Mouse (Mus musculus) layer of hippocampus, postnatal 14 days (tissue): Measurements from ENCODE around the gene Cmtr1. TPM values are rescaled to one million over a fixed set of nuclear protein-coding genes. Genes with fewer than 3 reads are reported as not detected.
A peak's percentile ranks its signal among the peaks of the same experiment; 100 is the strongest.
"Not testable (repeated sequence)": the region's sequence is repeated elsewhere in the genome, so short reads cannot be mapped to it uniquely, and the experiment has no call there.

Source experiments
- DNase-seq, 2 experiments: peaks; one replicate each; pipeline ENCODE4 v3.0.0; 2021 to 2022; ENCODE audit warnings: low spot score in 2 of 2, mixed read lengths in 1 of 2
- long read RNA-seq, 2 experiments: library from polyadenylated mRNA; stranded (forward); transcript quantifications; one replicate each; pipeline ENCODE4 v2.0.0; 2021
- total RNA-seq, 2 experiments: library from RNA; stranded (reverse); gene quantifications; 2 replicates each; pipeline ENCODE4 v1.2.3; 2021

Cmtr1 gene
- 10 to 100 TPM; 78.9 to 93.8 TPM for total RNA-seq
- long read RNA-seq, experiment 1, full-length matches to known transcripts: 30 of 41 reads
- long read RNA-seq, experiment 1, partial matches to known transcripts: 2 of 41 reads
- long read RNA-seq, experiment 1, other reads (novel, unspliced or antisense): 9 of 41 reads
- long read RNA-seq, experiment 2, full-length matches to known transcripts: 35 of 41 reads
- long read RNA-seq, experiment 2, partial matches to known transcripts: 0 of 41 reads
- long read RNA-seq, experiment 2, other reads (novel, unspliced or antisense): 6 of 41 reads

- DNase-seq: peak; percentile 92 to 95
Observed at GRCm38 (mm10) chr17:29660076-29660761, at the start of gene Cmtr1. Gene Cmtr1, plus strand, starts transcription at chr17:29660595.

- not testable (repeated sequence) for DNase-seq
Observed at GRCm38 (mm10) chr17:29613453-29613852, 46.9 kb upstream of the Cmtr1 start.

GRCm38 (mm10) chr17:29614115-29615023 is 46.0 kb upstream of the Cmtr1 start, which contains the start of the genes Rnf8 and Gm28043:
Gene Rnf8, plus strand, starts transcription at chr17:29614790.
Gene Gm28043, plus strand, starts transcription at chr17:29614876.
- peak; percentile 92 to 95 for DNase-seq

DNA sequence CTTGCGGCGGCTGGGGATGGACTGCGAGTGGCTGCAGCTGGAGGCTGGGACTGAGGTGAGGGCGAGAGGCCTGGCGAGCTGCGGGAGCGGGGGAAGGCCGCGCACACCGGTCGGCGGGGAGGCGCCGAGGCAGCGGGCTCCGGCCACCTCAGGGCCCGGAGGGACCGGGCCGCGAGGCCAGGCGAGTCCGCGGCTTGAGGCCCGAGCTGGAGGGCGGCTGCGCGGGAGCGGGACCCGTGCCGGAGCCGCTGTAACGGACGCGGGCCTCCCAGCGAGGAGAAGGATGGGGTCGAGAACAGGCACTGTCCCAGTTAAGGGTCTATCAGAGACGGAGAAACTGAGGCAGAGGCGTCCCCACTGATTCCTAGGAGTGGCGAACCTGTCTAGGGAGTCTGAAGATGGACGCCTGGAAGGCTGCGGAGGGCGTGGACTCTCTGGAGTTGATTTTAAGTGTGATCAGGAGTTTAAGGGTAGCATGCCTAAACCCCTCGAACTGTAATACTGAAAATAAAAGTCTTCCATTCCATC is 45.3 kb upstream of the Cmtr1 start:
- DNase-seq: no peak

GRCm38 (mm10) chr17:29615616-29616015 is 44.8 kb upstream of the Cmtr1 start:
- no peak for DNase-seq

GRCm38 (mm10) chr17:29619231-29619630 is 41.2 kb upstream of the Cmtr1 start:
- DNase-seq: no peak

DNA sequence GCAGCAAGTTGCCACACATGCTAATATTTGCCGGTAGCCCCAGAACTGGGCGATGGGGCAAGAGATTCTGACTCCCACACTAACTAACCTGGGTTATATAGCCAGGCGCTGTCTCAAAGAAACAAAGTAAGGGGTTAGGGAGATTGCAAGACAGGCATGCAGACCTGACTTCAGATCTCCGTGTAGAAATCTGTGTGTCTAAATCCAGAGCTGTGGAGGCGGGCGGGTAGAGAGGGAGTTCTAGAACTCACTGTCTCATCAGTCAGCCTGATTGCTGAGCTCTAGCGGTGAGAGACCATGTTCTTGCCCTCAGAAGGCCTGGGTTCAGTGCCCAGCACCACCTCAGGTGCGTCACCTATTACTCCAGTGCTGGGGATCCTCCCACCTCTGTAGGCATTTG is 36.9 kb upstream of the Cmtr1 start:
- DNase-seq: no peak

GRCm38 (mm10) chr17:29627285-29627684 is 33.1 kb upstream of the Cmtr1 start:
- no peak for DNase-seq

GRCm38 (mm10) chr17:29628946-29629345 is 31.4 kb upstream of the Cmtr1 start:
- no peak for DNase-seq

DNA sequence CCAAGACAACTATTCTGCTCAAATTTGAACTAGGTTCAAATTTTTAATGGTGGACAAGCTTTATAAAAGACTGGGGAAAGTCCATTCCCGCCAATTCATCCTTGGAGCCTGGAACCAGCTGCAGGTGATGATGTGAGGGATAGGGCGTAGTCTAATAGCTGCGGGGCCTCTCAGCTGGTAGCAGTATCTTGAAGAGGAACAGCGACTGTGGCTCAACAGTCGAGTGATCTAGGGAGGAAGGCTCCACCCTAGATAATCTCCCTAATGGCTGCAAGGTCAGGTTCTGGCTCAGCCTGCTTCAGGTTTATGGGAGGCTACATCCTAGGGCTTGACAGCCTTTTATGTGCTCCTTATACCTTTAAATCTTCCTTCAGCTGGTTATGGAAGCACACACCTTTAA is 30.8 kb upstream of the Cmtr1 start:
- no peak for DNase-seq

GRCm38 (mm10) chr17:29632312-29632711 is 28.1 kb upstream of the Cmtr1 start:
- no peak for DNase-seq

DNA sequence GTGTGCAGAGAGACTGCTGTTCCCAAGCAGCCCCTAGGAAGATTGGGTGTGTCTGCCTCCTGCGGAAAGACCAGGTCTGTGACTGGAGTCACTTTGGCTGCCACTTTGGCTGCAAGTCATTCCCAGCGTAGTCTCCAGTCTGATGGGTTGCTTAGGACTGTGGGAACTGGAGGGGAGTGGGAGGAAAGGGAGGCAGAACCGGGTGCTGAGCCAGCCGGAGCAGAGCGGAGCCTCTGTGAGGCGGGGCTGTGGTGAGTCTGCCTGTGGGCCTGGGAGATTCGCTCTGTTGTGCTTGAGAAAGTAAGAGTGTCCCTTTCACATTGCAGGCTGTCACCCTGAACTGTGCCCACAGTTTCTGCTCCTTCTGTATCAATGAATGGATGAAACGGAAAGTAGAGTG is 24.9 kb upstream of the Cmtr1 start:
- DNase-seq: no peak

DNA sequence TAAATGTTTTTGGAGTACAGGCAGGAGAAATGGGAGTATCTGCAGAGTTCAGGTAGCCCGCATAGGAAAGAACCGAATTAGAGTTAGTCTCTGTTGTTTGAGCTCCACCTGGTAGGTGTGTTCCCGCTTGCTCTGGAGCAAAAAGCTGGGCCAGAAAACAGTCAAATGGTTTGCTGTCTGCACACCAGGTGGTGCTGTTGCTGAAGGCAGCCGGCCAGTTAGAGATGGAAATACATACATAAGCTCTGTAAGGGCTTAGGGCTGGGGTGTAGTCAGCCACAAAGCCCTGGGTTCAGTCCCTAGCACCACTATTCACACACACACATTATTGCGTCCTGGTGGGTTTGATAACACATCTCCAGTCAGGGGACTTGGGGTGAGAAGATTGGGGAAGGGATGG is 24.3 kb upstream of the Cmtr1 start:
- no peak for DNase-seq

DNA sequence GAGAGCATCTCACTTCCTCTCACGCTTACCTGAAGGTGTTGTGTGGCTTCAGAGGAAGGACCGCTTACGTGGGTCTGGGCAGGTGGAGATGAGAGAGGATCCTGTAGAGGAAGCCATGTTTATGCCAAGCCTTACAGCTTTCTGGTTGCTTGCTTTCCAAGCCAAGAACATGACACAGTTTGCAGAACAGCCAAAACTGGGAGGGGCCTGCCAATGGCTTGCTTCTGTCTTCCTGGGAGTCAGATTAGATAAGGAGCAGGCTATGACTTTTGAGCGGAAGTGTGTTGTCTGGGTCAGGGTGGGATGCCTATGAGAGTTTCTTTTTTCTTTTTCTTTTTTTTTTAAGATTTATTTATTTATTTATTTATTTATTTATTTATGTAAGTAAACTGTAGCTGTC is 23.0 kb upstream of the Cmtr1 start:
- DNase-seq: no peak

DNA sequence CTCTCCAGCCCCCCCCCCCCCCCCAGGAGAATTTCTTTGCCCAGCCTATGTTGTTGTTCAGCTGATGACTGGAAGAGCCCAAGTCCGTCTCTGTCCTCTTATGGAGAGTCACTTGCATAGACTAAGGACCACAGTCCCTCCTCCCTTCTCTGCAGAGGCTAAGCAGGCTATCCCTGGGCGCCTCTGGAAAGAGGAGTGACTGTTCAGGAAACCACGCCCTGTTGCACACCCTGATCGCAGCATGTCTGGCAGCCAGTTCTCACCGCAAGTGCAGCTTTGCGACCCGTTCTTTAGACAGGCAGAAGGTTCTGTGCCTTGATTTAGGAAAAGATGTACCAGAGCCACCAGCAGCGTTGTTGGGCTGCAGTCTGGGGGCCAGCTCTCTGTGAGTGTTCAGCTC is 22.5 kb upstream of the Cmtr1 start:
- DNase-seq: no peak

GRCm38 (mm10) chr17:29640971-29641370 is 19.4 kb upstream of the Cmtr1 start:
- DNase-seq: no peak

- DNase-seq: no peak
Observed at GRCm38 (mm10) chr17:29642219-29642618, 18.2 kb upstream of the Cmtr1 start.

- DNase-seq: no peak
Observed at GRCm38 (mm10) chr17:29658249-29658648, 2.1 kb upstream of the Cmtr1 start.

DNA sequence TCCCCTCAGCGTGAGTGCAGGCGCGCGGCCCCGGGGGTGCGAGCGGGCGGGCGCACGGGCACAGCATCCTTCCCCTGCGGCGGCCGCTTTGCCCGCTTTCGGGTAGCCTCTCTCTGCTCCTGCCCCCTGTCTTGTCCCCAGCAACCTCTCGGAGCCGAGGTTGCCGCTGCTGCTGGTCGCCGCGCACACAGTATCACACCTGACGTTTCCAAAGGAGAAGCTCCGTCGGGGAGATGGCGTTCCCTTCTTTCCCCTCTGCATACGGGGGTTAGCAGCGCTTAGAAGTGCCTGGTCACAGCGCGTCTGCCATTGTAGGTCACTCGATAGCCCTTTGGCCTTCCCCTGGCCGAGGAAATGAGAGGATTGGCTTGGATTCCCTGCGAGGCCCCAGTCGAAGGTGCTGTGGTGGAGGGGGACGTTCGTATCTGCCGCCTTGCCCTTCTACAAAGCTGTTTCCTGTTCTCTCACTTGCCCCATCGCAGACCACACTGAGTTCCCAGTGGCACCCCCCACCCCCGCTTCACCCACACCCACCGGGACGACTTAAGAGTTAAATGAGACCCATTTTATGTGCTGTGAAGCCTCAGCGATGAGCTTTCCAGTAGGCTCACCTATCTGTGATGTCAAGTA is 482 bp downstream of the Cmtr1 start:
- DNase-seq: peak in 1 of 2 experiments; percentile 26

DNA sequence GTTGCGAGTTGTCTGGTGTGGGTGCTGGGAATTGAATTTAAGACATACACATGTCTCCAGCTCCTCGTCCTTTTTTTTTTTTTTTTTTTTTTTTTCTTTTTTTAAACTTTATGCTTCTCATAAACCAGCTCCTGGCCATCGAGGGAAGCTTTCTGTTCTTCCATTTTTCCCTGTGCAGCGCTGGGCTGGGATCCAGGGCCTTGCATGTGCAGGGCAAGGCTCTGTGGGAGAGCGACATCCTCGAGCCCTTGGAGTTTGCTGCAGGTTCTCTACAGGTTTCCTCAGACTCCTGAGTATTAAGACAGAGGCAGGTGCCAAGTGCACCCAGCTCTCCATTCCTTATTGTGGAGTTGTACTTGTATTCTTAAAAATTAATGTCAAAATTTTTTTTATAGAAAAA is 1.8 kb downstream of the Cmtr1 start:
- no peak for DNase-seq
